Mouse (Mus musculus) kidney, postnatal 14 days (tissue): Measurements from ENCODE around the gene Gpr37.
A peak's percentile ranks its signal among the peaks of the same experiment; 100 is the strongest.

Source experiments
- DNase-seq: peaks from one replicate; pipeline ENCODE4 v3.0.0; 2022; ENCODE audit warnings: mixed read lengths

Gene Gpr37

DNA sequence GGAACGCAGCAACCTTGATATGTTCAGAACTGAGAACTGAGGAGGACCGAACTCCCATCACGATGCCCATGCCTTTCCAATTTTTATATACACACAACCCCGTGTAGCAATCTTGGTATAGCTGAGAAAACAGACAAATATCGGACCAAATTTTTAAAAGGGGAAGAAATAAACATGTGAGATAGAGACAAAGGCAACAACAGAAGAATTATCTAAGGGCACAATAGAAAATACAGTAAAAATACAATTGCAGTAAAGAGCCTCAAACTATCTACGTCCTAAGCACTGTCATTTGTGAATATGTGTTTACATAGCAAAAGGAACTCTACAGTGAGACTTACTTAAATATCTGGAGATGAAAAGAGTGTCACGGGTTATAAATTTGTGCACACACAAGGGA is at the start of gene Gpr37:
TSS of gene Gpr37 (minus strand) at position 101 of the 400 bp plus-strand sequence.
- DNase-seq: no peak

DNA sequence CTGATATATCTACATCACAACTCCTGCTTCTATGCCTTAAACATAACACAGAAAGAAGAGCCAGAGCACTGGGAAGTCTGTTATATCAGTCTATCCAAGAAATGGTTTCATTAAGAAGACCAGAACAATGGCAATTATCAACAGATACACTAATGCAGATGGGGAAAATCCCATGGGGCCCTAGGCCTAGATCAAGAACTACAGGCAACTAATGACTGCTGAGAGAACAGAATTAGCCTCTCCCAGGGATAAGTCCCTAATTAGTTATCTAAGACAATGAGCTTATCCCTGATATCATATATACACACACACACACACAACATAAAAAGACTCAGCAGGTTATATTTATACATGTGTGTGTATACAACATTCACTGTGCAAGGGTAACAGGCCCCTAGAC is 46.0 kb upstream of the Gpr37 start:
- DNase-seq: no peak

DNA sequence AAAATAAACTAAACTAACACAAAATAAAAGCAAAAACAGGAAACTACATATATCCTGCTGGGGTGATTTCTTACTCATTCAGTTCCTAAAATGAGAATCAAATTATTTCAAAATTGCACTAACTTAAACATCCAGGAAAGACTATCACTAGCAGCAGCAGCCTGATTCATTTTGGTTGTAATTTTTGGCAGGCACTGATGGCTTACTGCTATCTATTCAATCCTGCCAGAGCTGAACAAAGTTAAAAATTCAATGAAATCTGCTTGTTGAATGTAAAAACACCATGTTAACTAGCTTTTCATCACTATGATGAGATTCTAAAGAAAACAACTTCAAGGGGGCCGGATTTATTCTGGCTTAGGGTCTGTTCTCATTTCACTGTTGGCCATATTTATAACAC is 36.0 kb upstream of the Gpr37 start:
- DNase-seq: no peak

DNA sequence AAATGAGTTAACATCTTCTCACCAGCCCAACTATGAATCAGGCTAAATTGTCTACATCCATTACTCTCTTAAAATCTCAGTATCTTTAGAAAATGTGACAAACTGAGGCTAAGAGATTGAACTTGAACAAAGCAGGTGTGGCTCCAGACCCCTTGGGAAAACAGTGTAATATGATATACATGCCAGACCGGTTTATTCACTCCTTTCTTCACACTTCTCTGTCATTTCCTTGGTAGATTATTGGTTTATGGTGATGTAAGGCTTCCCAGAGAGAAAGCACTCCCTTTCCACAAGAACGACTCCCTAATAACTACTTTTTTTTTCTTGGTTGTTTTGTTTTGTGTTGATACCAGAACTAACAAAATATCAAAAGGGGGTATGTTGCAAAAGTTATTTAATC is 20.1 kb upstream of the Gpr37 start:
- DNase-seq: no peak

DNA sequence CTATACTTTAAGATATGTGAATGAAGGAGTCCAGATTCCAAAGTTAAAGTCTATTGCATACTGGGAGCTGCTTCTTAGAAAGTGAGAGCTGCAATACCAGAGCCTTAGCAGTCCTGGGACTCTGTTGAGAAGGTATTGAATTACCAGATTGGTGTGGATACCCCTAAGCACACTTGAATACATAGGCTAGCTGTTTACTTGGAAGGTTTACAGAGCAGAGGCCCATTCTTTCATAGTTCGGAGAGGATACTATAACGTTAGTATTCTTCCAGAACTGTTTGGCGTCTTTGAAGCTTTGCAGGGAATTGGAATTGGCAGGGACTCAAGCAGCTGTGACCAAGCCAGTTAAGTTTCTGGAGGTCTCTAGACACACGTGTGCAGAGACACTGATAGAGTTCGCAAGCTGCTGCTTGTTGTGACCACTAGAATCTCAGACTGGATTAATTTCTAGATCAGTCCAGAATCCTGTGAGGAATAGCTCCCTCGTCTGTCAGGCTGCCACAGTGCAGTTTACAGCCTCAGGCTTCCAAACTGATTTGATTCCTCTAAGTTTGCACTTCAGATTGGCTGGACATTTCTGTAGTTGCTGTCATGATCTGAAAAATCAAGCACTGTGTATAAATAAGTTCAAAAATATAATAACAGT is 18.8 kb upstream of the Gpr37 start:
- peak; percentile 28 for DNase-seq

DNA sequence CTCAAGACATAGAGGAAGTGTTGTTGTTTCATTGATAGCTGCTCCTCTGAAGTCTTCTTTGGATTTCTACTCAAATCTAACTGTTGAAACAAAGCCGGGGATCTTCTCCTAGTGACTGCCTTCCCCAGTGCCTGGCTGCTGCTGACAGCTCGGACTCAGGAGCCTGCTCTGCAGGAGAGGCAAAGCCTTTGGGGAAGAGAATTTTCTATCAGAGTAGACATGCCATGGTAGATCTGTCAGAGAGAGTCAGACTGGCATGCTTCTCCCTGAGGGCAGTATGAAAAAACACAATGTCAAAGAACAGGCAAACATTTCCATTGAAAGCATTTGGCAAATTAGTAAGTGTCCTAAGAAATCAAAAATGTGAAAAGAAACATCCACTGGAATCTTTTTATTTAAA is 9.4 kb upstream of the Gpr37 start:
- no peak for DNase-seq

DNA sequence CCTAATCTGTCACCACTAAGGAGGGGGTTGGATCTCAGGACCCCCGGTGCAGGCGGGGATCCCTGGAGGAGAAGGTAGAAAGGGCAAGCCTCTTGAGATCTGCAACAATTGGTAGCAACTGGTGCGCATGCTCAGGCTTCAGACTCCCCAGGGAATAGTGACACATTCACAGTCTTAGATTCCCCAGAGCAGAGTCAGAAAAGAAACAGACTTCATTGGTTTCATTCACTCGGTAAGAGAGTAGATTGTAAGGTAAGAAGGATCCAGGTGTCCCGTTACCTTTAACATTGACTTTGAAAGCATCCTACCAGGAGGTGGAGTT is 284 bp downstream of the Gpr37 start:
- DNase-seq: peak; percentile 3

DNA sequence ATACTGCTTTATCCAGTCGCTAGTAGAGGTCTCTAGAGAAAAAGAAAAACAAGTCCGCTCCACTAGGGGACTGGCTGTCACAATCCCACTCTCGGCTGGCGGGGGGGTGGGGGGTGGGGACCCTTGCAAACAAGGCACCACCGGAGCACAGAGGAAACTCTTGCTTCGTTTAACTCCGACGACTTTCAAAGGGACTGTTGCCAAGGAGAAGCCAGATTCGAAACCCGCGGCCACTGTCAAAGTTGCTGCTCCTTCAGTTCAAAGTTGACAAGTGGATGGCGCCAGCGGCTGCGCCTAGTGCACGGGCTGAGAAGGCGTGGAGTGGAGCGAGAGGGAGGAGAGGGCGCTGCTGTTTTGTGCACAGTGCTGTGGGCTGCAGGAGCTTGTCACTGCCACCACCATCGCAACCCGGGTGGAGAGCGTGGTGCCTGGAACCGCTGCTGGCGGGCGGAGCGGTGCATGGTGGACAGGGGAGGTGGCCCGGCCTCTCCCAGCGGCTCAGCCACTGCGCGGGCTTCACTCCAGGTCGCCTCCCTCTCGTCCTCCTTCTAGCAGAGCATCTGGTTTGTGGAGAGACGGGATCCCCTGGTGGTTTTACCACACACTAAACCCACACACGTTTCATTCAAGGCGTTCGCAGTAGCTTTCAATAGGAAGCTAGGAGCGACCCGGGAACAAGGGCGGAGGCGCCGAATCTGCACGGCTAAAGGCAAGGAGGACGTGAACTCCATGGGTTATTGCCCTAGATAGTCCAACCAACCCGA is 827 bp downstream of the Gpr37 start:
- peak; percentile 18 for DNase-seq

DNA sequence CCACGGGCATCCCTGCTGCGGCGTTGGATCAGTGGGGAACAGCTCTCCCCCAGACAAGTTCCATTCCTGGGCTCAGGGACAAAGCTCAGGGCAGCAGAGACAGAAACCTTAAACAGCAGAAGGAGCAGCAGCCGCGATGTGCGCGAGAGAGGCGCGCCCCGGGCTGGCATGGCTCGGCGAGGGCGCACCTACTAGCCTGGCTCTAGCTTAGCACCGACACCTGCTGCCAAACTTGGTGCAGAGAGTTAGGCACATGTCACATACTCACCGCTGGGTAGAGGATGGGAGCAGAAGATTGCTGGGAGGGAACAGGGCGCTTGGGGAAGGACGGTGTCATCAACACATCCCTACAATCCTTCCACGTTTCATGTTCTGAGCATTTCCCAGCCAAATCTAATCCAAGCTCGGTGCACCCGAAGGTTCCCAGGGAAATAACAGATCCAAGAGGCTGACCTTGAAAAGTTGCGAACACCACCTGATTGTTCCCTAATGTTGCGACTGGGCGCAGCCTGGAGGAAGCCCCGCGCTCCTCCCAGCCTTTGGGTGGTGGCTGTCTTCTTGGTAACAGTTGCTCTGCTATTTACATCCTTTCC is 1.5 kb downstream of the Gpr37 start:
- peak; percentile 1 for DNase-seq

DNA sequence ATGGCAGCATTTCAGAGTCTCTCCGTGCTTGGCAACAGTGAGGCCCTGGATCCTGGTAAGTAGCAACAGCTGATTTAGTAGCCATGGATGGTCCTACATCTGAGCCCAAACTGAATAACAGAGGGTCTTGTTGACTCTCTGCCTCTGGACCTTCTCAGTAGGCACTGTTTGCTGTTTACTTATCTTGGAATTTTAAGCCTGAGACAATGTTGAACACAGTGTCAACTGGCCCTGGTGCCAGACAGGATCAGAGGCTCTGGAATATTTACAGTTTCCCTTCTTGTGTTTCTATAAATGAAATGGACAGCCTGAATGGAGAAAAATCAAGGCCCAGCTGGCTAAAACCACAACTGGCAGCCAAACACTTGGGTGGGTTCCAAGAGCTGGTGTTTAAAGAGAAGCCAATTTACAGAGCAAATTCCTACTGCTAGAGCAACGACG is 3.7 kb downstream of the Gpr37 start:
- DNase-seq: peak; percentile 16

DNA sequence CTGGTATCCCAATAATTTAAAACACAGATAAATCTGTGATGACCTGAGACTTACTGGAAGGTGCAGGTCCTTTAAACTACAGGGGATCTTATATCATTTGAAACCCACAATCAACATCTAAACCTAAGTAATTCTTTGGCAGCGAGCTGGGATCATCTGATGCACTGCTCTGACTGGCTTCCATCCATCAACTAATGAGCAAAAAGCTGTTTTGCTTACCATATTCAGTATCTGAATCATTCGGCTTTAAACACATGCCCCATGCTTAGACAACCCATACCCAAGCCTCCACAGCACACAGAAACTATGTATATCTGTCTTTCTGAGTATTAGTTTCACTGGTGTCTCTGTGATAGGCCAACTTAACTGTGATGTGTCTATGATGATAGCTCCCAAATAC is 6.1 kb downstream of the Gpr37 start:
- DNase-seq: no peak

DNA sequence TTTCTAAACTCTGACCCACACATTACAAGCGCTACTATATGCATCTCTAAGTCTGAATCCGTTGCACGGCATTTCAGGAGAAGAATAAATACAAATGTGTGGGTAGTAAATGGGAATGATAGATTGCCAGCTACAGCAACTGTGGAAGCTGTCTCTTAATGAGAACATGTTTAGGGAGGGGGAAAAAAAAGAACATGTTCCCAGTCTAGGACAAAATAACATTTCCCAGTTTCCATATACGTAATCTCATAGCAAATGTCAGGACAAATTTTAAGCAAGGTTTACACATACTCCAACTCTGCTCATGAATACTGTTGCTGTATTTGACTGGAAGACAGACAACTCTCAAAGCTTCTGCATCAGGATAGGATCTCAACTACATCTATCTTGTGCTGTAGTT is 15.4 kb downstream of the Gpr37 start:
- DNase-seq: no peak

DNA sequence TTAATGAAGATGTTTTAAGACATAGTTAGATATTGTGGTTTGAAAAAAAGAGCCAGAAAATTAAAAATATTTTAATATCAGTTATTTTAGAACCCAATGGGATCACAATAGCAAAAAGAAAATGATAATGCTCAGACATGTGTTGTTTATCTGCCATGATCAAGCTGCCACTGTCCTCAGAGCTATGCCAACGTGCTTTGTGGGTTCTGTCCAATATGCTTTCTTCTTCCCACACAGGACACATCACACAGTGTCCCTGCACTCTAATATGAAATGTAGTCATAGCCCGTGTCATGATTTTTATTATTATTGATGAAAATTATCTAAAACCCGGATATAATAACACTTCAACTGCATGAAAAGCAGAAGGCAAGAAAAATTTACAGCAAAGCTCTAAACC is 16.7 kb downstream of the Gpr37 start:
- DNase-seq: no peak

DNA sequence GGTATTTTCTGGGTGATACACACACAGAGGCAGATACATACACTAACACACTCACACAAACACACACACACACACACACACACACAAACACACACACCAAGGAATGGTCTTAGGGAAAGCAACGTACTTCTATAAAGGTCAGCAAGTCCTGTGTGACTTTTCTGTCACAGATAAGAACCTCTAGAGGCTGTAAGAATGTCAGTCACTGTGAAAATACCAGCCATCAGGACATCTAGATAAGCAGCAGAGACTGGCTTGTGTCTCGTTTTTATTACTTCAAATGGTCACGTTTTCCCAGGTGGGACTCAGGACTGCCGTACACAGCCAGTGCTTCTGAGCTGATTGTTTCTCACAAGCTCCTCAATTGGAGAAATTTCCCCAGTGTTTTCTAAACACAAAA is 20.4 kb downstream of the Gpr37 start:
- no peak for DNase-seq

DNA sequence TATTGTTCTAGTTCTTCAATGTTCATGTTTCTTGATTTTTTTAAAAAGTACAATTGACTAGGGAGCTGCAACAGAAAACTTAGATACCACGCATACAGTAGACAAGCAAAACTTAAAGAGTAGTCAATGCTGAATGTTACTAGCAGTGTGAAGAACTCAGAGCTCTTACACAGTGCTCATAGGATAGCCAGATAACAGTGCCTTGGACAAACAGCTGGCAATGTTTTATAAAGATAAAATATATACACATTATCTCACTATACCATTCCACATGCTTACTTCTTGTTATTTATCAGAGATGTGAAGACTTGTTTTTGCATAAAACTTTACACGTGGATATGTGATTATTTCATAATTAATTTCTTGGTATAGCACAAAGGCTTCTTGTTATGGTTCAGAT is 26.6 kb downstream of the Gpr37 start:
- no peak for DNase-seq

DNA sequence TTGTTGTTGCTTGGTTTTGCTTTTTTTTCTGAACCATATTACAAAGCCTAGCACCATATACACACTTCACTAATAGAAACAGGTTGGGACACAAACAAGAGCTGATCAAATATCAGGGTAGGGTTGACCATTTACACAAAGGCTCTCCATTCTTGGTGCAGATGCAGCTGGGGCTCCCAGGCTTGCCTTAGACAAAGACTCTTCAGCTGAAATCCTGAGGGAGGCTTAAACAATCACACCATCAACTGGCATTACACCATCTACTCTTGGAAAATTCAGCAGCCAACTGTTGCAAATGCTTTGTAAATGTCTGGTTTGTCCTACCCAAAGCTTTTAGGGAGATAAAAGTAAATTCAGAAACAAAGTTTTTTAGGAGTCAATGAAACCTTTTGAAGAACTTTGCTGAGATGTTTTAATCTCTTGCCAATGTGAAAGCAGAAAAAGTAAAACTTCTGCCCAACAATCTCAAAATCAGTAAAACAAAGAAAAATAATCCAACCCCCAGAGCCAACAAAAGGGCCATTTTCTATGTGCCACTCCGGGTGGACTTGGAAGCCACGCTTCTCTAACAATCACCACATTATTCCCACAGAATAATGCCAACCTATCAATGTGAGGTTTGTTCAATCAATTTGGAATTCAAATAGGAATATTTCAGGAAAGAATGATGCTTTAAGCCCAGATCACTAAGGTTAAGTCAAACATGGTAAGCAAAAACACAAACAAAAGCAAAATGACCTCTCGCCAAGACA is 30.4 kb downstream of the Gpr37 start:
- no peak for DNase-seq
